Mouse (Mus musculus): ENCODE measurements at regions not wholly inside any gene's neighbourhood (a gene's known extent, or its start where the extent isn't known, plus 50 kb on each side); places are given as distances from the start of the nearest gene placed in this dataset.

DNA sequence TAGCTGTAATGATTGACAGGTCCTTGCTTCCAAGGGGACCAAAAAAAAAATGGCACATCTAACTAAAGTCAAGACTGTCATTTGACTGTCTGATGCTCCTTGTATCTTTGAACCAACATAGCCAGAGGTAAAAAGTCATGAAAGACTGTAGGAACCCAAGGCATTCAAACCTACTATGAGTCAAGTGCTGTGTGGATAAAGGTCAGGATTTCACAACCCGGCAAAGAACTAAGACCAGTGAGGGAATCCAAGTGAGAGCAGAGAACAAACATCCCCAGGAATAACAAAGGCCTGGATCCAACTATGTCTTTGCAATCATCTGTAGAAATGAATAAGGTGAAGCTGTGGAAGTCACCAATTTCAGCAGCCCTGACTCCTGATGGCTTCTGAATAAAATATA is 218.2 kb upstream of the Usp24 start:
- TF ChIP-seq CTCF (IDR thresholded peaks at IDR 0.05; ENCODE audit: low read depth, low read length) (no peak), POLR2A (IDR thresholded peaks at IDR 0.05; ENCODE audit: borderline replicate concordance, low read depth, low read length) (no peak)

All from bone marrow macrophage, adult 2 months (primary cell).